ENCODE assay signal across 29 mouse cellular contexts in genomic region chr1:151274306-151274705, GRCm38 (mm10).
"Had no signal": no experiment of that assay in that cellular context is flagged by ENCODE, and none has a peak within 500 bp of the region (broad histone marks: within the 10 kb centered on the region; RNA-seq: fewer than 3 reads in every experiment).

No protein-coding gene starts in this region.

- H3K9ac ChIP-seq: embryonic facial prominence, embryonic 12.5 days; embryonic facial prominence, embryonic 13.5 days; embryonic facial prominence, embryonic 15.5 days; forebrain, embryonic 12.5 days; forebrain, embryonic 13.5 days; forebrain, embryonic 15.5 days; forebrain, postnatal 0 days had no signal

- H3K4me3 ChIP-seq: embryonic facial prominence, embryonic 10.5 days; embryonic facial prominence, embryonic 12.5 days; embryonic facial prominence, embryonic 13.5 days; embryonic facial prominence, embryonic 15.5 days; erythroblast, embryonic 14.5 days; forebrain, embryonic 10.5 days; forebrain, embryonic 12.5 days; forebrain, embryonic 13.5 days; forebrain, embryonic 15.5 days; gastrocnemius, adult 2 months; heart, adult 2 months; heart, embryonic 10.5 days had no signal

- H3K36me3 ChIP-seq: embryonic facial prominence, embryonic 10.5 days; embryonic facial prominence, embryonic 12.5 days; embryonic facial prominence, embryonic 13.5 days; embryonic facial prominence, embryonic 15.5 days; forebrain, embryonic 10.5 days; forebrain, embryonic 12.5 days; forebrain, embryonic 15.5 days; heart, embryonic 10.5 days had no signal

- H3K27me3 ChIP-seq: embryonic facial prominence, embryonic 12.5 days; embryonic facial prominence, embryonic 13.5 days; embryonic facial prominence, embryonic 15.5 days; forebrain, embryonic 12.5 days; forebrain, embryonic 13.5 days; forebrain, embryonic 15.5 days had no signal

- H3K27ac ChIP-seq: embryonic facial prominence, embryonic 10.5 days; embryonic facial prominence, embryonic 12.5 days; embryonic facial prominence, embryonic 13.5 days; embryonic facial prominence, embryonic 15.5 days; forebrain, embryonic 10.5 days; forebrain, embryonic 12.5 days; forebrain, embryonic 13.5 days; forebrain, embryonic 15.5 days; gastrocnemius, adult 2 months; heart, adult 2 months; heart, embryonic 10.5 days had no signal

- H3K4me1 ChIP-seq: embryonic facial prominence, embryonic 10.5 days; embryonic facial prominence, embryonic 12.5 days; embryonic facial prominence, embryonic 13.5 days; embryonic facial prominence, embryonic 15.5 days; forebrain, embryonic 10.5 days; forebrain, embryonic 12.5 days; forebrain, embryonic 13.5 days; forebrain, embryonic 15.5 days had no signal

- ATAC-seq: forebrain, embryonic 13.5 days; forebrain, embryonic 14.5 days; forebrain, embryonic 15.5 days; forebrain, embryonic 16.5 days; forebrain, postnatal 0 days had no signal

- H3K9me3 ChIP-seq: embryonic facial prominence, embryonic 10.5 days; embryonic facial prominence, embryonic 12.5 days; embryonic facial prominence, embryonic 13.5 days; embryonic facial prominence, embryonic 15.5 days; forebrain, embryonic 10.5 days; forebrain, embryonic 12.5 days; forebrain, embryonic 13.5 days; forebrain, embryonic 15.5 days; heart, embryonic 10.5 days had no signal

- H3K4me2 ChIP-seq: embryonic facial prominence, embryonic 12.5 days; embryonic facial prominence, embryonic 13.5 days; embryonic facial prominence, embryonic 15.5 days; forebrain, embryonic 12.5 days; forebrain, embryonic 13.5 days; forebrain, embryonic 15.5 days had no signal

- DNase-seq: cerebellum, adult 8-10 months; cerebellum, adult 9-10 months; cerebellum, adult 9-11 months; cerebellum, postnatal 10 days; cerebellum, postnatal 14 days; cerebellum, postnatal 25 days; cerebellum, postnatal 36 days; embryo, embryonic 11 days; forebrain, postnatal 0 days; gastrocnemius, adult 2 months; gastrocnemius, postnatal 10 days; gastrocnemius, postnatal 14 days; gastrocnemius, postnatal 25 days; gastrocnemius, postnatal 36 days; heart, adult 11 months; heart, adult 18-20 months; heart, adult 2 months had no signal
